Mouse (Mus musculus) neural tube, embryonic 14.5 days (tissue): ENCODE measurements around the gene Gm1043. TPM values are rescaled to one million over a fixed set of nuclear protein-coding genes. Genes with fewer than 3 reads are reported as not detected.

ENCODE experiments used
- ATAC-seq: fragments of 200-750 bp; cut with Nextera tagmentation; 2 replicates; pipeline ENCODE4 v1.8.0; 2017; ENCODE audit warnings: low read depth, mild to moderate bottlenecking, moderate TSS enrichment, moderate library complexity
- H3K27ac ChIP-seq: fragments of 300-500 bp; sonication (generic); 2 replicates; pipeline ENCODE4 v1.5.1; 2014; ENCODE audit warnings: low read depth, mild to moderate bottlenecking, control low read depth, low read length, moderate library complexity, mixed read lengths
- H3K27me3 ChIP-seq: fragments of 300-500 bp; sonication (generic); 2 replicates; pipeline ENCODE4 v1.6.1; 2014; ENCODE audit warnings: low read length; ENCODE audit not compliant: control insufficient read depth, insufficient read depth
- H3K36me3 ChIP-seq: fragments of 300-500 bp; sonication (generic); 2 replicates; pipeline ENCODE4 v1.6.1; 2014; ENCODE audit warnings: low read length, mixed read lengths; ENCODE audit not compliant: control insufficient read depth, insufficient read depth
- H3K4me1 ChIP-seq: fragments of 300-500 bp; sonication (generic); 2 replicates; pipeline ENCODE4 v1.6.1; 2014; ENCODE audit warnings: low read length; ENCODE audit not compliant: control insufficient read depth, insufficient read depth
- H3K4me2 ChIP-seq: fragments of 300-500 bp; sonication (generic); 2 replicates; pipeline ENCODE4 v1.6.1; 2014; ENCODE audit warnings: mild to moderate bottlenecking, low read depth, low read length, control low read depth
- H3K4me3 ChIP-seq: fragments of 300-500 bp; sonication (generic); 2 replicates; pipeline ENCODE4 v1.5.1; 2014; ENCODE audit warnings: low read depth, low read length, control low read depth, mixed read lengths
- H3K9ac ChIP-seq: fragments of 300-500 bp; sonication (generic); replicated peaks from 2 replicates; pipeline ENCODE4 v1.6.1; 2014; ENCODE audit warnings: low read depth, mild to moderate bottlenecking, control low read depth, low read length, mixed read lengths
- H3K9me3 ChIP-seq: fragments of 300-500 bp; sonication (generic); 2 replicates; pipeline ENCODE4 v1.6.1; 2016; ENCODE audit warnings: low read length; ENCODE audit not compliant: control insufficient read depth
- WGBS: fragments of 180-500 bp; shearing (Covaris S2); extraction: QIAGEN DNeasy Blood & Tissue Kit; methylation state at CpG from one replicate; pipeline ENCODE4 v1.1.7; 2014; 5-methylcytosine and 5-hydroxymethylcytosine counted together
- polyA plus RNA-seq: library from polyadenylated mRNA; unstranded; fragments of >200 nt; fragmentation: Nextera tagmentation; extraction: Ambion mirVana; gene quantifications from 2 replicates; pipeline ENCODE4 v1.2.1, GENCODE M21; 2014

The Gm1043 gene
- polyA plus RNA-seq, 1 experiment from 2014 or later, result 2.0 TPM

- H3K36me3 ChIP-seq, result 0 out of 2 replicates have a peak, but pooled peaks cover 4% of the 10 kb centered on the region
- no peaks in the 10 kb centered on the region for H3K27me3 ChIP-seq
- no peak; the same call in 1 of the 2 replicates for ATAC-seq
- no peak overlapping the region for H3K4me3 ChIP-seq
- 51% methylated on average over 7 of the region's 7 CpGs for WGBS
- H3K9me3 ChIP-seq, result no peaks in the 10 kb centered on the region
- H3K27ac ChIP-seq, result no peak overlapping the region
- H3K4me1 ChIP-seq, result peaks cover 6% of the 10 kb centered on the region; the same call in 1 of the 2 replicates
- no peak overlapping the region for H3K9ac ChIP-seq
- H3K4me2 ChIP-seq, result no peak overlapping the region
Observed at GRCm38 (mm10) chr5:37121186-37121680, 36.1 kb downstream of the Gm1043 start.

DNA sequence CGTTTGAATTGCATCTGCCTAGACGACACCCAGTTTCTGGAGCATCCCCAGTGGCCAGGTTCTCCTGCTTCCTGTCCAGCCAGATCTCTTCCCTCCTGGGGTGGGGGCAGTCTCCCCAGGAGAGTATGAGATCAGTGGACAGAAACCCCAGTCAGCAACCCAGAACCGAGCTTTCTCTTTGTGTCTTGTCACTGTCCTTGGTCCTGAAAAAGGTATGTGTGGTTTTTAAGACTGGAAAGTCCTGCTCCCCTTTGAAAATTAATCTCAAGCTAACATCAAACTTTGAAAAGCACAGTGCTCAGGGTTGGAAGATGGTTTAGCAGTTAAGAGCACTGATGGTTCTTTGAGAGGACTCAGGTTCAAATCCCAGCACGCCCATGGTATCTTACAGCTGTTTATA lies 46.7 kb downstream of the Gm1043 start:
- H3K4me1 ChIP-seq, result no peaks in the 10 kb centered on the region
- H3K36me3 ChIP-seq, result no peaks in the 10 kb centered on the region
- H3K4me2 ChIP-seq, result no peak overlapping the region
- no peak overlapping the region for H3K4me3 ChIP-seq
- H3K9ac ChIP-seq, result no peak overlapping the region
- no peak for ATAC-seq
- 51% methylated on average over 4 of the region's 4 CpGs for WGBS
- H3K27ac ChIP-seq, result no peak overlapping the region
- no peaks in the 10 kb centered on the region for H3K27me3 ChIP-seq
- H3K9me3 ChIP-seq, result no peaks in the 10 kb centered on the region

- H3K27ac ChIP-seq, result no peak overlapping the region
- 78% methylated on average over 8 of the region's 8 CpGs for WGBS
Observed at GRCm38 (mm10) chr5:37141745-37142144, 56.6 kb downstream of the Gm1043 start.

GRCm38 (mm10) chr5:37147536-37147935 lies 62.4 kb downstream of the Gm1043 start:
- Histone ChIP-seq H3K4me2 (no peak overlapping the region), H3K9me3 (no peaks in the 10 kb centered on the region), H3K36me3 (no peaks in the 10 kb centered on the region), H3K27me3 (no peaks in the 10 kb centered on the region), H3K4me3 (no peak overlapping the region), H3K27ac (no peak overlapping the region), H3K9ac (no peak overlapping the region), H3K4me1 (no peaks in the 10 kb centered on the region)
- WGBS, result 17% methylated on average over 4 of the region's 4 CpGs
- peak; percentile 24; the same call in 1 of the 2 replicates for ATAC-seq

More at GRCm38 (mm10) chr5:37141745-37142144, 56.6 kb downstream of the Gm1043 start:
- Histone ChIP-seq H3K4me3 (no peak overlapping the region), H3K9ac (no peak overlapping the region), H3K9me3 (no peaks in the 10 kb centered on the region), H3K4me1 (no peaks in the 10 kb centered on the region), H3K36me3 (no peaks in the 10 kb centered on the region), H3K27me3 (no peaks in the 10 kb centered on the region), H3K4me2 (no peak overlapping the region)
- ATAC-seq, result no peak

DNA sequence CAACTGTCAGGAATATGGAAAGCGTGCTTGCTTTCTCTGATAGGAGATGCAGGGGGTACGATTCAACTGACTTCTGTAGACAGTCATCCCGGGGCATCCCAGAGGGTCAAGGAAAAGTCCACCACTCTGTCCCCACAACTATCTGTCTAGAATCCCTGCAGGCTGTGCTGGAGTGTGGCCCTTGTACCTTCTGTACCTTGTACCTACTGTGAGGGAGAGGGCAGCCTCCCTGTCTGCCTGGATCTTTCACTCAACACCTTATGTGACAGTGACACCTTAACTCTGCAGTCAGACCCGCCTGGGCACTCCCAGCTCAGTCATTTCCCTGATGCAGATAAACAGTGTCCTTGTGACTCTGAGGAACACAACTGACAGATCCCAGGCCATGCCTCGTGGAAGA lies 65.5 kb downstream of the Gm1043 start:
- no peak overlapping the region for H3K4me2 ChIP-seq
- H3K9me3 ChIP-seq, result no peaks in the 10 kb centered on the region
- no peak overlapping the region for H3K9ac ChIP-seq
- H3K4me3 ChIP-seq, result no peak overlapping the region
- H3K4me1 ChIP-seq, result no peaks in the 10 kb centered on the region
- no peaks in the 10 kb centered on the region for H3K27me3 ChIP-seq
- H3K27ac ChIP-seq, result no peak overlapping the region
- ATAC-seq, result no peak
- H3K36me3 ChIP-seq, result no peaks in the 10 kb centered on the region
- 87% methylated on average over 5 of the region's 5 CpGs for WGBS

GRCm38 (mm10) chr5:37154472-37154871 lies 69.3 kb downstream of the Gm1043 start:
- WGBS, result 82% methylated on average over 7 of the region's 7 CpGs
- no peak overlapping the region for H3K4me3 ChIP-seq
- H3K27ac ChIP-seq, result no peak overlapping the region
- no peaks in the 10 kb centered on the region for H3K36me3 ChIP-seq
- no peaks in the 10 kb centered on the region for H3K9me3 ChIP-seq
- H3K4me2 ChIP-seq, result no peak overlapping the region
- no peaks in the 10 kb centered on the region for H3K27me3 ChIP-seq
- no peak for ATAC-seq
- H3K9ac ChIP-seq, result no peak overlapping the region
- H3K4me1 ChIP-seq, result no peaks in the 10 kb centered on the region

- WGBS, result 84% methylated on average over 7 of the region's 7 CpGs
- no peak for ATAC-seq
- H3K27ac ChIP-seq, result no peak overlapping the region
Observed at GRCm38 (mm10) chr5:37158408-37158807, 73.2 kb downstream of the Gm1043 start.

GRCm38 (mm10) chr5:37162871-37163781 lies 78.0 kb downstream of the Gm1043 start:
- 6% methylated on average over 74 of the region's 75 CpGs for WGBS
- Histone ChIP-seq H3K4me2 (peak overlapping the region; percentile 67), H3K27me3 (peaks cover 2% of the 10 kb centered on the region), H3K4me1 (peaks cover 7% of the 10 kb centered on the region), H3K4me3 (peak overlapping the region; percentile 40), H3K36me3 (no peaks in the 10 kb centered on the region), H3K27ac (peak overlapping the region; percentile 64), H3K9ac (peak overlapping the region; percentile 62), H3K9me3 (no peaks in the 10 kb centered on the region)
- ATAC-seq, result peak; percentile 92

More at GRCm38 (mm10) chr5:37158408-37158807, 73.2 kb downstream of the Gm1043 start:
- Histone ChIP-seq H3K9me3 (no peaks in the 10 kb centered on the region), H3K4me1 (peaks cover 3% of the 10 kb centered on the region; the same call in 1 of the 2 replicates), H3K9ac (no peak overlapping the region), H3K36me3 (no peaks in the 10 kb centered on the region), H3K27me3 (peaks cover 2% of the 10 kb centered on the region), H3K4me3 (no peak overlapping the region), H3K4me2 (no peak overlapping the region)

- no peak for ATAC-seq
- WGBS, result 29% methylated on average over 4 of the region's 4 CpGs
Observed at GRCm38 (mm10) chr5:37176466-37176865, 91.3 kb downstream of the Gm1043 start.

More at GRCm38 (mm10) chr5:37176466-37176865, 91.3 kb downstream of the Gm1043 start:
- Histone ChIP-seq H3K9ac (no peak overlapping the region), H3K27ac (no peak overlapping the region), H3K36me3 (no peaks in the 10 kb centered on the region), H3K4me3 (no peak overlapping the region), H3K9me3 (no peaks in the 10 kb centered on the region), H3K27me3 (no peaks in the 10 kb centered on the region), H3K4me1 (no peaks in the 10 kb centered on the region), H3K4me2 (no peak overlapping the region)
